Mouse (Mus musculus) neural tube, embryonic 11.5 days (tissue): ENCODE data around the gene Dock1. TPM values are rescaled to one million over a fixed set of nuclear protein-coding genes. Genes with fewer than 3 reads are reported as not detected.

Source experiments
- ATAC-seq: fragments of 200-750 bp; cut with Nextera tagmentation; 2 replicates; pipeline ENCODE4 v1.8.0; 2017; ENCODE audit warnings: moderate number of reproducible peaks, mild to moderate bottlenecking, moderate TSS enrichment, moderate library complexity; ENCODE audit not compliant: insufficient read depth, low FRiP score, low TSS enrichment
- DNase-seq: peaks from one replicate; pipeline ENCODE4 v3.0.0-alpha.2; 2015; ENCODE audit warnings: low spot score
- H3K27ac ChIP-seq: fragments of 300-500 bp; sonication (generic); 2 replicates; pipeline ENCODE4 v1.5.1; 2014; ENCODE audit warnings: low read depth, mild to moderate bottlenecking, low read length
- H3K27me3 ChIP-seq: fragments of 300-500 bp; sonication (generic); 2 replicates; pipeline ENCODE4 v1.6.1; 2014; ENCODE audit warnings: mild to moderate bottlenecking, low read length, mixed read lengths; ENCODE audit not compliant: control insufficient read depth, insufficient read depth
- H3K36me3 ChIP-seq: fragments of 300-500 bp; sonication (generic); 2 replicates; pipeline ENCODE4 v1.6.1; 2014; ENCODE audit warnings: mild to moderate bottlenecking, low read length, moderate library complexity, mixed read lengths; ENCODE audit not compliant: control insufficient read depth, insufficient read depth
- H3K4me1 ChIP-seq: fragments of 300-500 bp; sonication (generic); 2 replicates; pipeline ENCODE4 v1.6.1; 2014; ENCODE audit warnings: low read length, mixed read lengths; ENCODE audit not compliant: control insufficient read depth, insufficient read depth
- H3K4me2 ChIP-seq: fragments of 300-500 bp; sonication (generic); 2 replicates; pipeline ENCODE4 v1.6.1; 2014; ENCODE audit warnings: low read depth, mild to moderate bottlenecking, moderate library complexity
- H3K4me3 ChIP-seq: fragments of 300-500 bp; sonication (generic); 2 replicates; pipeline ENCODE4 v1.5.1; 2014; ENCODE audit warnings: low read depth, low read length
- H3K9ac ChIP-seq: fragments of 300-500 bp; sonication (generic); 2 replicates; pipeline ENCODE4 v1.6.1; 2014; ENCODE audit warnings: mild to moderate bottlenecking, low read length
- H3K9me3 ChIP-seq: fragments of 300-500 bp; sonication (generic); 2 replicates; pipeline ENCODE4 v1.6.1; 2016; ENCODE audit warnings: low read length; ENCODE audit not compliant: control insufficient read depth
- WGBS: fragments of 180-500 bp; shearing (Covaris S2); extraction: QIAGEN DNeasy Blood & Tissue Kit; methylation state at CpG from one replicate; pipeline ENCODE4 v1.1.7; 2014; 5-methylcytosine and 5-hydroxymethylcytosine counted together
- polyA plus RNA-seq: library from polyadenylated mRNA; unstranded; fragments of >200 nt; fragmentation: Nextera tagmentation; extraction: Ambion mirVana; gene quantifications from 2 replicates; pipeline ENCODE4 v1.2.1, GENCODE M21; 2014

Gene Dock1
- polyA plus RNA-seq, 1 experiment from 2014 or later, result 26.3 TPM

DNA sequence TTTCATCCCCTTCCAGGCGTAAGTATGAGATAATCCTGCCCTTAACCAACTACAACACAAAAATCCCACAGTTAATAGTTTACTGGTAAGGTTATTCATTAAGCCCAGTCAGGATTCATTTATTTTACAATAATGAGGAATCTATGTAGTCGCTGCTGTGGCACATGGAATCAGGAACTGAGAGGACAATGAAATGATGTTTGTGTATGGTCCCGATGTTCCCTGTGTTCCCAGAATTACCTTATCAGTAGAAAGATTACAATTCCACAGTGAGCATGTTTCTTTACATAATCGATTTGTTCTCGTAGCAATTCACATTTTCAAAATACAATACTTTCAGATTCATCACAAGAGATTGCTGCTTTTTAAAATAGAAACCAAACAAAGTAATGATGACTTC is 83.0 kb downstream of the Dock1 start:
- no peaks in the 10 kb centered on the region for H3K27me3 ChIP-seq
- H3K4me1 ChIP-seq, result no peaks in the 10 kb centered on the region
- H3K9ac ChIP-seq, result no peak overlapping the region
- no peak for DNase-seq
- no peak for ATAC-seq
- no peak overlapping the region for H3K4me2 ChIP-seq
- 75% methylated on average over 5 of the region's 5 CpGs for whole genome bisulfite sequencing
- H3K27ac ChIP-seq, result no peak overlapping the region
- no peak overlapping the region for H3K4me3 ChIP-seq
- no peaks in the 10 kb centered on the region for H3K9me3 ChIP-seq
- no peaks in the 10 kb centered on the region for H3K36me3 ChIP-seq

DNA sequence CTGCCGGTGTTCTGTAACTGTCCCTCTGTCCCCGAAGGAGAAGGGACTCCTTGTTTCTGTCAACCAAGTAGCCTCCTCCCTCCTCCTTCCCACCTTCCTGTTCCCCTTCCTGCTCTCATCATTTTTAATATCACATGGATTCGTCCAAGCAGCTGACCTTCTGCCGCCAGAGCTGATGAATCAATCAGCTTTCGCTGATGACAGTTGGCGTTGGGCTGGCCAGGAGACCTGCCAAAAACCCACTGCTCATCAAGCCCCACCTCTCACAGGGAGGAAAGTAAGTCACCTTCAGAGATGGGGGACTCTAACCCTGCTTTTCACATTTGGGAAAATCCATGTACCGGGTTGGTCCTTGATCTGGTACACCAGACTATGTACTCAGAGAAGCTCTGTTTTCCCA is 87.2 kb downstream of the Dock1 start:
- Histone ChIP-seq H3K4me1 (no peaks in the 10 kb centered on the region), H3K9ac (no peak overlapping the region), H3K9me3 (no peaks in the 10 kb centered on the region), H3K27ac (no peak overlapping the region), H3K4me3 (no peak overlapping the region), H3K36me3 (0 out of 2 replicates have a peak, but pooled peaks cover 2% of the 10 kb centered on the region), H3K4me2 (no peak overlapping the region), H3K27me3 (no peaks in the 10 kb centered on the region)
- ATAC-seq, result no peak
- DNase-seq, result no peak
- WGBS, result 92% methylated on average over 7 of the region's 7 CpGs

DNA sequence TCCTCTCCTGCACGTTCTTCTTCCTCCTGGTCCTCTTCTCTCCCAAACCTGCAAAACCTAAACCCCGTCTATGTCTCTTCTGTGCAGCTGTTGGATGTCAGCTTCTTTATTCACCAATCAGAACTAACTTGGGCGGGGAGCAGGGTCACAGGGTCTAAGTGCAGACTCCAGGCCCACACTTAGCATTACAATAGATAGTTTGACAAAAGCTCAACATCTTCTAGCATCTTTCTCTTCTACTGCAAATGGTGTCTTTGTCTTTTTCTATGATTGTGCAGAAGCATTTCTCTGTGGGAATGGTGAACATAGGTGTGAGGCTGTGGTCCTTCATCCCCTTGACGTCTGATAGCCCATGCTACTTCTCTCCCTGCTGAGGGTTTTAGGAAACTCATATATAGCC is 91.3 kb downstream of the Dock1 start:
- Histone ChIP-seq H3K9me3 (no peaks in the 10 kb centered on the region), H3K36me3 (peaks cover 2% of the 10 kb centered on the region; the same call in 1 of the 2 replicates), H3K9ac (no peak overlapping the region), H3K4me1 (no peaks in the 10 kb centered on the region), H3K27me3 (no peaks in the 10 kb centered on the region), H3K27ac (no peak overlapping the region), H3K4me3 (no peak overlapping the region), H3K4me2 (no peak overlapping the region)
- no peak for ATAC-seq
- 65% methylated on average over 4 of the region's 4 CpGs for WGBS
- no peak for DNase-seq

DNA sequence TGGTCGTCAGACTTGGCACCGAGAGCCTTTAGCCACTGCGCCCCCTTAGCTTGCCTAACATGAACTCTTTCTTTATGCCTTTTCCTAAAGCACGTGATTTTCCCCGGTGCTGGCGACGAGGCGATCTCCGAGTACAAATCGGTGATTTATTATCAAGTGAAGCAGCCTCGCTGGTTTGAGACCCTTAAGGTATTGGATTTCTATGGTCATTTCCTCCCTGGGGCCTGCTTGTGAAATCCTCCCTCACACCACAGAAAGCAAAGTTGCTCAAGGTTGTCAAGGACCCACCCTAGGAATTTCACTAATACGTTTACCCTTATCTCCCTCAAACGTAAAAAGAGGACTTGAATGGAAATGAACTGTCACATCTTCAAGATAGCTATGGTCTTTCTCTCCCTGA is 94.7 kb downstream of the Dock1 start:
- H3K9ac ChIP-seq, result no peak overlapping the region
- H3K36me3 ChIP-seq, result peaks cover 1% of the 10 kb centered on the region; the same call in 1 of the 2 replicates
- no peaks in the 10 kb centered on the region for H3K4me1 ChIP-seq
- WGBS, result 56% methylated on average over 13 of the region's 13 CpGs
- H3K27me3 ChIP-seq, result no peaks in the 10 kb centered on the region
- no peak for ATAC-seq
- DNase-seq, result no peak
- no peak overlapping the region for H3K4me2 ChIP-seq
- H3K9me3 ChIP-seq, result no peaks in the 10 kb centered on the region
- no peak overlapping the region for H3K4me3 ChIP-seq
- H3K27ac ChIP-seq, result no peak overlapping the region

DNA sequence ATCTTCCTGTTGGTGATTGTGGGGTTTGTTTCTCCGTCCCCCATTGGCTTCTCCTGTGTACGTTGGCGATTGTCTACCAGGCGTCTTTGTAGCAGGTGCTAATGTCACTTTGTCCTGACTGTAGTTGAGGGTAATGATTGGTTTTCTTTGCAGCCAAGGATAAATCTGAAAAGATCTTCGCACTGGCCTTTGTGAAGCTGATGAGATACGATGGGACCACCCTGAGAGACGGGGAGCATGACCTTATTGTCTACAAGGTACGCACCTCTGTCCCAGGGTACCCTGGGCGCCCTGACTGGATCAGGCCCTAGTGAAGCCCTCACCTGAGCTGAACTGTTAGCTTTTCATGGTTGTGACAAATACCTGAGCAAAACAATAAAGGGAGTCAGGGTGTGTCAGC is 100.9 kb downstream of the Dock1 start:
- ATAC-seq (no peak), DNase-seq (no peak)
- Histone ChIP-seq H3K4me1 (no peaks in the 10 kb centered on the region), H3K4me2 (no peak overlapping the region), H3K9ac (no peak overlapping the region), H3K27ac (no peak overlapping the region), H3K4me3 (no peak overlapping the region), H3K36me3 (no peaks in the 10 kb centered on the region; the same call in 1 of the 2 replicates), H3K27me3 (no peaks in the 10 kb centered on the region), H3K9me3 (no peaks in the 10 kb centered on the region)
- whole genome bisulfite sequencing, result 94% methylated on average over 9 of the region's 9 CpGs

DNA sequence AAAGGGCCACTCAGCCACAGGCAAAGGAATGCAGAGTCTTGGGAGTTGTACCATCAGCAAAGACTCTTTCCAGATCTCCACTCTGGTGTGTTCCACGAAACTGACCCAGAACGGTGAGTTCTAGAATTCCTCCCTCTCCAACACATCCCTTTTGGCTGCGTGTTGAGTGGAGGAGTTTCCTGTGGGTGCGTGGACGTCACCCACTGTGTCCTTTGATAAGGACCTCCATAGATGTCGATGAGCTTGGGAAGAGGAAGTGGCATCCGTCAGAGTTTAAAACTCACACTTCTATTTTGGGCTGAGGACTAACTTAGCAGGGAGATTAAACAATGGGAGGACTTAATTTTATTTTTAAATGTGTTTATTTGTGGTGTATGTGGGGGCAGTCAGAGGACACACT is 101.9 kb downstream of the Dock1 start:
- WGBS, result 89% methylated on average over 7 of the region's 7 CpGs
- Histone ChIP-seq H3K27ac (no peak overlapping the region), H3K9ac (no peak overlapping the region), H3K9me3 (no peaks in the 10 kb centered on the region), H3K36me3 (no peaks in the 10 kb centered on the region; the same call in 1 of the 2 replicates), H3K27me3 (no peaks in the 10 kb centered on the region), H3K4me2 (no peak overlapping the region), H3K4me3 (no peak overlapping the region), H3K4me1 (no peaks in the 10 kb centered on the region)
- no peak for DNase-seq
- ATAC-seq, result no peak

DNA sequence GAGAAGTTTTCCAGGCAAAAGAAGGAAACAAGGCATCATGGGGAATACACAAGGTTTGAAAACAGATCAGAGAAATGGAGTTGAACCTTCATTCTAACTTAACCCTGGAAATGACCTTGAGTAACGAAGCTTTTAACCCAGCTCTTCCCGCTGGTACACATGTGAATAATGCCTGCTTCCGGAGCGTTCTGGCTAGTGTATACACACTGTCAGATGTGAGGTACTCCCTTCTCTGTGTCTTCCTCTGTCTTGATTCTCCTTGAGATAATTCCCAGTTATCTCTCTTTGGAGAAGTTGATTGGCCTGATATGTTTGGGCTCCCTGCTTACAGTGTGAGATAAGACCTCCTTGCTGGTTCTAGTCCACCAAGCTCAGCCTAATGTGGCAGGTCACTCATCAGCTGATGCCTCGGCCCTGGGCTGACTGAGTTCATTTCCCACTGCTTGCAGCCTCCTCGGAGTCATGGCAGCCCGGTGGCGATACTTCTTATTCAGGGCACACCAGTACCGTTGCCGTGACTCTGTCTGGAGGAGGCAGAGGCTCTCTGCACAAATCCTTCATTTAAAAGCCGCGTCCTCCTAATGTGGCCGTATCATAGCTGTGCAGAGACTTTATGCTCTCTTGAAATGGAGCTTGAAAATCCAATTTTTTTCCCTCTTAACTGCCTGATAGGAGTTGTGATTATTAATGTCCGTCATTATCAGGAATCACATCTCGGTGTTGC is 102.6 kb downstream of the Dock1 start:
- no peak overlapping the region for H3K4me2 ChIP-seq
- 95% methylated on average over 15 of the region's 15 CpGs for WGBS
- H3K27me3 ChIP-seq, result no peaks in the 10 kb centered on the region
- H3K9ac ChIP-seq, result no peak overlapping the region
- H3K4me3 ChIP-seq, result no peak overlapping the region
- DNase-seq, result no peak
- H3K27ac ChIP-seq, result no peak overlapping the region
- H3K36me3 ChIP-seq, result no peaks in the 10 kb centered on the region; the same call in 1 of the 2 replicates
- no peaks in the 10 kb centered on the region for H3K9me3 ChIP-seq
- no peak for ATAC-seq
- H3K4me1 ChIP-seq, result no peaks in the 10 kb centered on the region

DNA sequence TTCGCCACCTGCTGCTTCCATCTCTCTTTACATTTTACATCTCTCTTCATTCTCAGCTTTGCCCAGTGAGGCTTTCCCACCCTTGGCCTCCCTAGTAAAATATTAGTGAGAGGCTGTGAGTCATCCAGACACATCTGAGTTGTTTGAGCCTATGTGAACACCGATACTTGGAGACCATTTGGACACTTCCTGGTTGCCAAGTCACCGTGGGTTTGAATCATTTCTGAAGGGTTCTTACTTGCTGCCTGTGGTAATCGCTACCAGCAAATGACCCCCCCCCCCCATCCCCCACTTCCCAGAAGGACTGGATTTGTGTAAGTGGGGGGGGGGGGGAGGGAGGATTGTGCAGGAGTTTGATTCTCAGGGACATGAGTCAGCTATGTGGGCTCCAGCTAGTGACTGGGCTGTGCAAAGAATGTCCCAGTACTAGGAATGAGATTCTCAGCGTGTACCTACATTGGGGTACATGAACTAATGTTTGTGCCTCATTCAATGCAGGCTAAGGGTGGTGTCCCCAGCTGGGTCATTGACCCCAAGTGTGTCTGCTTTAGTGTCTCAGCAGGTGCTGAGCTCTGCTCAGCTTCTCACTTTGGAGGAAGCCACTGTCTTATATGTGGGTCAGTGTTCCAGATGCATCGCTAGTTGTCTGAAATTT is 103.4 kb downstream of the Dock1 start:
- Histone ChIP-seq H3K9ac (no peak overlapping the region), H3K27ac (no peak overlapping the region), H3K4me3 (no peak overlapping the region), H3K36me3 (no peaks in the 10 kb centered on the region; the same call in 1 of the 2 replicates), H3K9me3 (no peaks in the 10 kb centered on the region), H3K4me2 (no peak overlapping the region), H3K4me1 (no peaks in the 10 kb centered on the region), H3K27me3 (no peaks in the 10 kb centered on the region)
- 89% methylated on average over 6 of the region's 6 CpGs for WGBS
- ATAC-seq (no peak), DNase-seq (no peak)
